Mouse (Mus musculus) Muller cell, postnatal 12 days (primary cell): ENCODE data around the gene Xpo4.
"Not testable (repeated sequence)": the region's sequence is repeated elsewhere in the genome, so short reads cannot be mapped to it uniquely, and the experiment has no call there.

Experiments
- DNase-seq: peaks from one replicate; pipeline ENCODE4 v3.0.0-alpha.2; 2015; ENCODE audit errors: inconsistent ontology term

The Xpo4 gene

GRCm38 (mm10) chr14:57682751-57683150 is 17.5 kb upstream of the Xpo4 start:
- no peak for DNase-seq

- DNase-seq = peak; percentile 88
These were observed 14.8 kb upstream of the Xpo4 start for GRCm38 (mm10) chr14:57679958-57680535.

GRCm38 (mm10) chr14:57679523-57679922 is 14.3 kb upstream of the Xpo4 start:
- DNase-seq = no peak

- DNase-seq = no peak
These were observed 10.3 kb upstream of the Xpo4 start for GRCm38 (mm10) chr14:57675481-57675880.

GRCm38 (mm10) chr14:57665628-57665950 is 359 bp upstream of the Xpo4 start:
- DNase-seq = no peak

GRCm38 (mm10) chr14:57664311-57664821 is 864 bp downstream of the Xpo4 start:
- DNase-seq = no peak

GRCm38 (mm10) chr14:57663630-57664029 is 1.6 kb downstream of the Xpo4 start:
- DNase-seq = no peak

GRCm38 (mm10) chr14:57658301-57658700 is 6.9 kb downstream of the Xpo4 start:
- no peak for DNase-seq

GRCm38 (mm10) chr14:57657500-57657899 is 7.7 kb downstream of the Xpo4 start:
- DNase-seq = no peak

- not testable (repeated sequence) for DNase-seq
These were observed 8.7 kb downstream of the Xpo4 start for GRCm38 (mm10) chr14:57656519-57656918.

- no peak for DNase-seq
These were observed 15.7 kb downstream of the Xpo4 start for GRCm38 (mm10) chr14:57649501-57649900.

- DNase-seq = no peak
These were observed 19.1 kb downstream of the Xpo4 start for GRCm38 (mm10) chr14:57646155-57646554.

GRCm38 (mm10) chr14:57639153-57639552 is 26.1 kb downstream of the Xpo4 start:
- DNase-seq = no peak

- no peak for DNase-seq
These were observed 31.1 kb downstream of the Xpo4 start for GRCm38 (mm10) chr14:57634141-57634540.

- no peak for DNase-seq
These were observed 35.6 kb downstream of the Xpo4 start for GRCm38 (mm10) chr14:57629595-57629994.

GRCm38 (mm10) chr14:57622934-57623333 is 42.3 kb downstream of the Xpo4 start:
- DNase-seq = no peak

GRCm38 (mm10) chr14:57621699-57622098 is 43.5 kb downstream of the Xpo4 start:
- no peak for DNase-seq

- DNase-seq = no peak
These were observed 44.5 kb downstream of the Xpo4 start for GRCm38 (mm10) chr14:57620598-57621236.

- DNase-seq = peak; percentile 72
These were observed 45.7 kb downstream of the Xpo4 start for GRCm38 (mm10) chr14:57619487-57619886.

- no peak for DNase-seq
These were observed 47.6 kb downstream of the Xpo4 start for GRCm38 (mm10) chr14:57617675-57618074.

- no peak for DNase-seq
These were observed 48.8 kb downstream of the Xpo4 start for GRCm38 (mm10) chr14:57616339-57616965.

GRCm38 (mm10) chr14:57615828-57616227 is 49.4 kb downstream of the Xpo4 start:
- no peak for DNase-seq

- DNase-seq = no peak
These were observed 54.2 kb downstream of the Xpo4 start for GRCm38 (mm10) chr14:57611034-57611433.
